26 mouse cellular contexts compared by ENCODE assay signal in the genomic region with DNA sequence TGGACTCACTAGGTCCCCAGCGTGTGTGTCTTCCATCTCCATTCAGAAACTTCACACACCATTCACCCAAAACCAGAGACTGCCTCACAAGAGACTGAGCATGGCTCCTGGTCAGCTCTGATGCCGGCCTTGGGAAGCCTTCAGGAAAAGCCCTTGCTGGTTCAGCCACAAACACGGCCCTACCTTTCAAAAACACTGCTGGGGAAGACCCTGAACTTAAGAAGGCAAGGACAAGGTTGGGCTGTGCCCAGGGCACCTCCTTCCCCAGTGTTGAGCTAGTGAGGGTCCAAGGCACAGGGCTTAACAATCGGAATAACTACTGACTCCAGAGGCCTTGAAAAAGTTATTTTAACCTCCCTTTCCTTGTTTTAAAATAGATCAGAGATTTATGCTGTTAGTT. TPM values are rescaled to one million over a fixed set of nuclear protein-coding genes. Genes with fewer than 3 reads are reported as not detected.
A peak's percentile ranks its signal among the peaks of the same experiment; 100 is the strongest.
DNase-seq lines count a peak whose midpoint lies in the region; ATAC-seq and TF ChIP-seq lines count a peak whose summit lies in the region.
"Had no signal": no experiment of that assay in that cellular context is flagged by ENCODE, and none has a peak within 500 bp of the region (broad histone marks: within the 10 kb centered on the region; RNA-seq: fewer than 3 reads in every experiment).

No protein-coding gene starts in this region.

- H3K27me3 ChIP-seq in forebrain, embryonic 10.5 days (ENCODE audit: poor library complexity, severe bottlenecking): peaks cover 53% of the 10 kb centered on the region
- no peaks in the 10 kb centered on the region for H3K27me3 ChIP-seq in forebrain, embryonic 16.5 days (replicated peaks; ENCODE audit: control insufficient read depth, insufficient read depth, low read length)
- H3K27me3 ChIP-seq in kidney, embryonic 16.5 days (ENCODE audit: insufficient read depth, low read length): no peaks in the 10 kb centered on the region
- no peaks in the 10 kb centered on the region for H3K27me3 ChIP-seq in embryonic facial prominence, embryonic 12.5 days
- H3K27me3 ChIP-seq in liver, postnatal 0 days (ENCODE audit: insufficient read depth, low read length): no peaks in the 10 kb centered on the region
- H3K27me3 ChIP-seq: limb, embryonic 12.5 days had no signal

- TF ChIP-seq CTCF in liver, postnatal 0 days (IDR thresholded peaks at IDR 0.05; ENCODE audit: low read depth): no peak

- no peak for DNase-seq in forebrain, embryonic 10.5 days (ENCODE audit: extremely low spot score, low spot score)
- DNase-seq in kidney, postnatal 10 days: no peak
- DNase-seq in adrenal gland, adult 8-10 months: peak; percentile 62
- DNase-seq in gastrocnemius, postnatal 4 days (ENCODE audit: low spot score in 2 of 2): no peak
- no peak for DNase-seq in liver, postnatal 0 days
- DNase-seq: cerebellum, adult 11-12 months; cerebellum, postnatal 10 days; gastrocnemius, adult 2 months; kidney, adult 8-10 months; lung, adult 18-20 months; retina, postnatal 1 day; right cerebral cortex, postnatal 4 days had no signal

- H3K4me1 ChIP-seq in forebrain, embryonic 10.5 days: peaks cover 18% of the 10 kb centered on the region
- H3K4me1 ChIP-seq in forebrain, embryonic 16.5 days (replicated peaks; ENCODE audit: control insufficient read depth, insufficient read depth, low read length): no peaks in the 10 kb centered on the region
- peaks cover 30% of the 10 kb centered on the region for H3K4me1 ChIP-seq in kidney, embryonic 16.5 days (ENCODE audit: insufficient read depth, low read length)
- peaks cover 22% of the 10 kb centered on the region for H3K4me1 ChIP-seq in embryonic facial prominence, embryonic 12.5 days
- no peaks in the 10 kb centered on the region for H3K4me1 ChIP-seq in liver, postnatal 0 days (ENCODE audit: insufficient read depth)
- H3K4me1 ChIP-seq: forebrain, embryonic 13.5 days; neural tube, embryonic 15.5 days had no signal

- H3K27ac ChIP-seq in forebrain, embryonic 10.5 days: peak overlapping the region; percentile 31; the same call in 1 of the 2 replicates
- H3K27ac ChIP-seq in forebrain, embryonic 16.5 days (ENCODE audit: low read length): no peak overlapping the region
- peak overlapping the region; percentile 83 for H3K27ac ChIP-seq in kidney, embryonic 16.5 days (ENCODE audit: low read length)
- H3K27ac ChIP-seq in embryonic facial prominence, embryonic 12.5 days: 0 out of 2 replicates have a peak overlapping the region, but pooled peaks have one; percentile 61
- no peak overlapping the region for H3K27ac ChIP-seq in liver, postnatal 0 days (ENCODE audit: low read depth)
- H3K27ac ChIP-seq: forebrain, embryonic 13.5 days; gastrocnemius, adult 2 months; hindbrain, embryonic 10.5 days; hindbrain, postnatal 0 days; limb, embryonic 12.5 days; neural tube, embryonic 15.5 days had no signal

- H3K36me3 ChIP-seq in forebrain, embryonic 10.5 days (replicated peaks): no peaks in the 10 kb centered on the region
- H3K36me3 ChIP-seq in forebrain, embryonic 16.5 days (ENCODE audit: control insufficient read depth, insufficient read depth): no peaks in the 10 kb centered on the region
- H3K36me3 ChIP-seq in kidney, embryonic 16.5 days (ENCODE audit: insufficient read depth, low read length): no peaks in the 10 kb centered on the region
- no peaks in the 10 kb centered on the region for H3K36me3 ChIP-seq in embryonic facial prominence, embryonic 12.5 days
- no peaks in the 10 kb centered on the region for H3K36me3 ChIP-seq in liver, postnatal 0 days (replicated peaks; ENCODE audit: insufficient read depth, low read length)
- H3K36me3 ChIP-seq: hindbrain, embryonic 10.5 days; limb, embryonic 12.5 days; neural tube, embryonic 15.5 days had no signal

- TF ChIP-seq EP300 in liver, postnatal 0 days (IDR thresholded peaks at IDR 0.05; ENCODE audit: low read depth): no peak

- no peak overlapping the region for H3K4me2 ChIP-seq in forebrain, embryonic 16.5 days (ENCODE audit: low read length)
- H3K4me2 ChIP-seq in kidney, embryonic 16.5 days (replicated peaks; ENCODE audit: low read depth, low read length): no peak overlapping the region
- H3K4me2 ChIP-seq in embryonic facial prominence, embryonic 12.5 days (replicated peaks): no peak overlapping the region
- H3K4me2 ChIP-seq in liver, postnatal 0 days (ENCODE audit: low read depth, low read length): no peak overlapping the region
- H3K4me2 ChIP-seq: forebrain, embryonic 13.5 days; heart, embryonic 11.5 days; limb, embryonic 12.5 days; liver, embryonic 11.5 days; midbrain, embryonic 11.5 days; neural tube, embryonic 15.5 days had no signal

- no peak overlapping the region for H3K9ac ChIP-seq in forebrain, embryonic 16.5 days (replicated peaks; ENCODE audit: low read depth, low read length)
- H3K9ac ChIP-seq in kidney, embryonic 16.5 days (replicated peaks; ENCODE audit: low read length): 0 out of 2 replicates have a peak overlapping the region, but pooled peaks have one; percentile 23
- H3K9ac ChIP-seq in embryonic facial prominence, embryonic 12.5 days: no peak overlapping the region
- no peak overlapping the region for H3K9ac ChIP-seq in liver, postnatal 0 days (replicated peaks)
- H3K9ac ChIP-seq: forebrain, embryonic 13.5 days; limb, embryonic 12.5 days; neural tube, embryonic 15.5 days had no signal

- WGBS in forebrain, embryonic 10.5 days: 77% methylated on average over 4 of the region's 4 CpGs
- 75% methylated on average over 4 of the region's 4 CpGs for WGBS in forebrain, embryonic 16.5 days
- 30% methylated on average over 4 of the region's 4 CpGs for WGBS in kidney, embryonic 16.5 days
- WGBS in embryonic facial prominence, embryonic 12.5 days: 58% methylated on average over 4 of the region's 4 CpGs
- 76% methylated on average over 4 of the region's 4 CpGs for WGBS in liver, postnatal 0 days (ENCODE audit: insufficient replicate concordance)

- no peak for ATAC-seq in forebrain, embryonic 16.5 days
- ATAC-seq in kidney, embryonic 16.5 days (ENCODE audit: low FRiP score, low TSS enrichment): peak; percentile 41; the same call in 1 of the 2 replicates
- ATAC-seq in embryonic facial prominence, embryonic 12.5 days (ENCODE audit: insufficient number of reproducible peaks, insufficient read depth, low FRiP score, low TSS enrichment): no peak
- ATAC-seq in liver, postnatal 0 days: no peak
- ATAC-seq: CD4-positive, CD25-positive, alpha-beta regulatory T cell, adult 4 months; forebrain, embryonic 13.5 days; hindbrain, postnatal 0 days had no signal

- H3K4me3 ChIP-seq in forebrain, embryonic 10.5 days: no peak overlapping the region
- no peak overlapping the region for H3K4me3 ChIP-seq in forebrain, embryonic 16.5 days (replicated peaks; ENCODE audit: low read length)
- H3K4me3 ChIP-seq in kidney, embryonic 16.5 days (ENCODE audit: low read length): no peak overlapping the region
- no peak overlapping the region for H3K4me3 ChIP-seq in embryonic facial prominence, embryonic 12.5 days
- no peak overlapping the region for H3K4me3 ChIP-seq in liver, postnatal 0 days (ENCODE audit: low read depth, low read length)
- H3K4me3 ChIP-seq: erythroblast, embryonic 14.5 days; forebrain, embryonic 13.5 days; gastrocnemius, adult 2 months; hindbrain, embryonic 10.5 days; limb, embryonic 12.5 days; neural tube, embryonic 15.5 days had no signal

- no peaks in the 10 kb centered on the region; the same call in 1 of the 2 replicates for H3K9me3 ChIP-seq in forebrain, embryonic 10.5 days
- no peaks in the 10 kb centered on the region for H3K9me3 ChIP-seq in forebrain, embryonic 16.5 days (ENCODE audit: control insufficient read depth, low read length)
- H3K9me3 ChIP-seq in kidney, embryonic 16.5 days (ENCODE audit: low read length): no peaks in the 10 kb centered on the region
- H3K9me3 ChIP-seq in embryonic facial prominence, embryonic 12.5 days: no peaks in the 10 kb centered on the region
- no peaks in the 10 kb centered on the region for H3K9me3 ChIP-seq in liver, postnatal 0 days (ENCODE audit: low read length)
- H3K9me3 ChIP-seq: forebrain, embryonic 13.5 days; hindbrain, embryonic 10.5 days; limb, embryonic 12.5 days; neural tube, embryonic 15.5 days had no signal

RNA-seq across cellular contexts. Expression of a gene that starts 17.3 kb away (rescaled TPM):
- polyA plus RNA-seq in forebrain, embryonic 10.5 days (2016; fragmentation: Nextera tagmentation; extraction: Ambion mirVana): 42.5 and 49.0 TPM in 2 replicates
- polyA plus RNA-seq in forebrain, embryonic 16.5 days (2015; fragmentation: Nextera tagmentation; extraction: Ambion mirVana): 9.6 and 14.5 TPM in 2 replicates
- 45.5 and 45.7 TPM in 2 replicates for polyA plus RNA-seq in kidney, embryonic 16.5 days (2015; fragmentation: Nextera tagmentation; extraction: Ambion mirVana)
- 10 to 100 TPM; 25.2 to 38.7 (median 32.2) TPM for total RNA-seq in adrenal gland, adult 8-10 months (2022)
- polyA plus RNA-seq in embryonic facial prominence, embryonic 12.5 days (2016; fragmentation: Nextera tagmentation; extraction: Ambion mirVana): 64.0 and 65.2 TPM in 2 replicates
- total RNA-seq in gastrocnemius, postnatal 4 days (2021): 10 to 100 TPM; 29.5 to 30.0 TPM
- polyA plus RNA-seq in liver, postnatal 0 days (2015; fragmentation: Nextera tagmentation; extraction: Ambion mirVana): 14.3 and 20.1 TPM in 2 replicates
- total RNA-seq: granulocyte monocyte progenitor cell, adult 5-6 weeks had no signal

Comparison
In these comparisons a context has a peak if more than half of its experiments do, and no peak if none do; other contexts are left out.
1. H3K27ac ChIP-seq: peak in forebrain, embryonic 10.5 days (single experiment), kidney, embryonic 16.5 days (single experiment) and embryonic facial prominence, embryonic 12.5 days (single experiment); none in forebrain, embryonic 16.5 days (single experiment) and liver, postnatal 0 days (single experiment).